Mouse (Mus musculus) liver, embryonic 14.5 days (tissue): ENCODE measurements around the gene 1700029P11Rik.

Experiments
- CTCF ChIP-seq: IDR thresholded peaks from 2 replicates; pipeline ENCODE4 v1.5.1; 2016; ENCODE audit warnings: antibody characterized with exemption, low read depth, control low read depth
- EP300 ChIP-seq: IDR thresholded peaks from 2 replicates; pipeline ENCODE4 v1.6.1; 2016; ENCODE audit warnings: antibody characterized with exemption, low read depth

GRCm38 (mm10) chr15:81987646-81988045 lies 7.3 kb downstream of the 1700029P11Rik start, which contains the start of gene Xrcc6:
- TF ChIP-seq CTCF (no peak), EP300 (no peak)
